In the genomic region with DNA sequence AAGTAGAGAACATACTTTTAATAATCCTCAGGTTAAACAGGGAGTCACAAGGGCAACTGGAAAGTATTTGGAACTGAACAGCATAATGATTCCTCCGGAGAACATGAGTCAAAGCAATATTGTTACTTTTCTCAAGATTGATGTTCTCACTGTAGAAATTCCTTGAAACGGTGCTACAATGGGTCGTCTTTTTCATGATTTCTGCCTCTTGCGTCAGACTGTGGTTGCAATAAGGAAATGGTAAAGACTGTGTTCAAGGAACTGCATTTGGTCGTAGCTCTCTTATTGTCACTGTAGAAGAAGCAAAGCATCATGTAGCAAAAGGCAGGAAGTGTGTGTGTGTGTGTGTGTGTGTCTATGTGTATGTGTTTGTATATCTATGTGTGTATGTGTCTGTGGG, we compare ENCODE assay signal across 19 mouse cellular contexts.
DNase-seq lines count a peak whose midpoint lies in the region; ATAC-seq lines count a peak whose summit lies in the region.
"Had no signal": no experiment of that assay in that cellular context is flagged by ENCODE, and none has a peak within 500 bp of the region (broad histone marks: within the 10 kb centered on the region; RNA-seq: fewer than 3 reads in every experiment).

No protein-coding gene starts in this region.

- no peaks in the 10 kb centered on the region for H3K36me3 ChIP-seq in hindbrain, embryonic 16.5 days (ENCODE audit: control insufficient read depth, insufficient read depth, low read length)
- H3K36me3 ChIP-seq: hindbrain, embryonic 15.5 days; liver, embryonic 15.5 days; midbrain, embryonic 13.5 days had no signal

- peaks cover 2% of the 10 kb centered on the region; the same call in 1 of the 2 replicates for H3K9me3 ChIP-seq in hindbrain, embryonic 16.5 days (ENCODE audit: control insufficient read depth, low read length)
- H3K9me3 ChIP-seq: hindbrain, embryonic 15.5 days; liver, embryonic 15.5 days; midbrain, embryonic 13.5 days had no signal

- ATAC-seq in CD4-positive, CD25-positive, alpha-beta regulatory T cell, adult 4 months, result peak; percentile 98
- ATAC-seq in common myeloid progenitor, adult 5-6 weeks (replicated peaks; ENCODE audit: low read depth, poor library complexity, severe bottlenecking), result peak; percentile 96
- peak; percentile 91 for ATAC-seq in megakaryocyte, adult 5-6 weeks (ENCODE audit: poor library complexity, severe bottlenecking)
- ATAC-seq in hindbrain, embryonic 16.5 days, result no peak
- ATAC-seq: midbrain, embryonic 13.5 days; Patski had no signal

- DNase-seq in 3T3-L1 (ENCODE audit: low read depth, low spot score), result peak; percentile 93
- no peak for DNase-seq in cerebellum, adult 18-20 months
- no peak for DNase-seq in adrenal gland, adult 8-10 months
- no peak for DNase-seq in kidney, adult 18-20 months
- DNase-seq: cerebellum, postnatal 36 days; gastrocnemius, postnatal 10 days; kidney, adult 2 months; kidney, postnatal 25 days; lung, postnatal 14 days; right cerebral cortex, adult 18-20 months had no signal

- no peaks in the 10 kb centered on the region for H3K27me3 ChIP-seq in hindbrain, embryonic 16.5 days (replicated peaks; ENCODE audit: control insufficient read depth, insufficient read depth, low read length)
- H3K27me3 ChIP-seq: hindbrain, embryonic 15.5 days; liver, embryonic 15.5 days; midbrain, embryonic 13.5 days; Patski had no signal

- no peak overlapping the region for H3K9ac ChIP-seq in hindbrain, embryonic 16.5 days (ENCODE audit: low read depth, low read length)
- H3K9ac ChIP-seq: hindbrain, embryonic 15.5 days; liver, embryonic 15.5 days; midbrain, embryonic 13.5 days had no signal

- 68% methylated on average over 5 of the region's 5 CpGs for WGBS in hindbrain, embryonic 16.5 days

- H3K27ac ChIP-seq in hindbrain, embryonic 16.5 days (ENCODE audit: low read depth, low read length), result no peak overlapping the region
- H3K27ac ChIP-seq: hindbrain, embryonic 15.5 days; liver, embryonic 15.5 days; midbrain, embryonic 13.5 days; stomach, postnatal 0 days had no signal

- H3K4me1 ChIP-seq in hindbrain, embryonic 16.5 days (ENCODE audit: control insufficient read depth, insufficient read depth, low read depth, low read length), result no peaks in the 10 kb centered on the region
- H3K4me1 ChIP-seq: hindbrain, embryonic 15.5 days; liver, embryonic 15.5 days; midbrain, embryonic 13.5 days had no signal

- H3K4me2 ChIP-seq in hindbrain, embryonic 16.5 days (ENCODE audit: low read length), result no peak overlapping the region
- H3K4me2 ChIP-seq: hindbrain, embryonic 15.5 days; liver, embryonic 15.5 days; midbrain, embryonic 13.5 days had no signal

- no peak overlapping the region for H3K4me3 ChIP-seq in hindbrain, embryonic 16.5 days (ENCODE audit: low read length)
- H3K4me3 ChIP-seq: hindbrain, embryonic 15.5 days; liver, embryonic 15.5 days; midbrain, embryonic 13.5 days had no signal
